Mouse (Mus musculus): ENCODE measurements at regions not wholly inside any gene's neighbourhood (a gene's known extent, or its start where the extent isn't known, plus 50 kb on each side); places are given as distances from the start of the nearest gene placed in this dataset.
"Not testable (repeated sequence)": the region's sequence is repeated elsewhere in the genome, so short reads cannot be mapped to it uniquely, and the experiment has no call there.

- H3K36me3 ChIP-seq; H3K27ac ChIP-seq (replicated peaks); H3K4me1 ChIP-seq; H3K27me3 ChIP-seq (ENCODE audit: low read depth, poor library complexity, severe bottlenecking); DNase-seq (ENCODE audit: low spot score); H3K9me3 ChIP-seq (replicated peaks); H3K4me3 ChIP-seq: not testable (repeated sequence)
Measured at GRCm38 (mm10) chr7:111834356-111834755, 54.6 kb upstream of the Galnt18 start.

GRCm38 (mm10) chr7:111829931-111830330, 50.2 kb upstream of the Galnt18 start:
- no peak for DNase-seq (ENCODE audit: low spot score)
- Histone ChIP-seq H3K27ac (replicated peaks) (no peak overlapping the region), H3K9me3 (replicated peaks) (no peaks in the 10 kb centered on the region), H3K4me3 (no peak overlapping the region), H3K36me3 (no peaks in the 10 kb centered on the region), H3K27me3 (ENCODE audit: low read depth, poor library complexity, severe bottlenecking) (no peaks in the 10 kb centered on the region), H3K4me1 (no peaks in the 10 kb centered on the region)
- WGBS: 86% methylated on average over 1 of the region's 1 CpGs

All from midbrain, embryonic 10.5 days (tissue).